Mouse (Mus musculus): ENCODE measurements around the gene Alppl2.

Gene Alppl2

DNA sequence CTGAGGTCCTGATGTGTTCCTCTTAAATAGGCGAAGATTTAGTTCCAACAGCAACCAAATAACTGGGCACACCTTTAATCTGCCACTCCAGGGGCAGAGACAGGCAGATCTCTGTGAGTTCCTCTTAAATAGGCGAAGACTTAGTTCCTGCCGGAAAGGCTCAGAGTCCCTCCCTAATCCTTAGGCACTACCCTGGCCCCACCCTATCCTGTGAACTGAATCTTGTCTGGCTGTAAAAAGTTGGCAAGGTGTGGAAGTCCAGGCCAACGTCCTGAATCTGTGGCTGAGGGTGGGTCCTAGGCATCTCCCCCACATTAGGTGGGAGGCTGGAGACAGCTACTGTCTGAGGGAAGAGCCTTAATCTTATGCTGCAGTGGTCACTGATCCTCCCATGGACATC is at the start of gene Alppl2:
Gene Alppl2, minus strand, starts transcription at position 101 of the 400 bp plus-strand sequence.
- no peak for DNase-seq (ENCODE audit: inconsistent age in 2 of 2, low spot score in 1 of 2)

DNA sequence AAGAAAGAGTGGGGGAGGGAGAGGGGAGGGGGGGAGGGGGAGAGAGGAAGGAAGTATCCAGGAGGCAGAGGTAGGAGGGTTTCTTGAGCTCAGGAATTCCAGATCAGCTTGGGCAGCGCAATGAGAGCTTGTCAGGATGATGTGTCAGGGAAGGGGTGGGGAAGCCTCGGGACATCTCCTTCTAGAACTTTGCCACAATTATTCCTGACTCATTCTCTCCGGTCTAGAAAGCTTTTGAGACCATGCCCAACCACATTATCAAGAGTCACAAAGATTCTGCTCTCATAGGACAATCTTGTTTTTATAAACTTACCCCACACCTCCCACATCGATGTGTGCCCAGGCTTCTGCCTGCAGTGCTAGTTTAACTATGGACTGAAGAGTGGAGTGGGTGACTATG is 42.1 kb upstream of the Alppl2 start:
- no peak for DNase-seq (ENCODE audit: inconsistent age in 2 of 2, low spot score in 1 of 2)

DNA sequence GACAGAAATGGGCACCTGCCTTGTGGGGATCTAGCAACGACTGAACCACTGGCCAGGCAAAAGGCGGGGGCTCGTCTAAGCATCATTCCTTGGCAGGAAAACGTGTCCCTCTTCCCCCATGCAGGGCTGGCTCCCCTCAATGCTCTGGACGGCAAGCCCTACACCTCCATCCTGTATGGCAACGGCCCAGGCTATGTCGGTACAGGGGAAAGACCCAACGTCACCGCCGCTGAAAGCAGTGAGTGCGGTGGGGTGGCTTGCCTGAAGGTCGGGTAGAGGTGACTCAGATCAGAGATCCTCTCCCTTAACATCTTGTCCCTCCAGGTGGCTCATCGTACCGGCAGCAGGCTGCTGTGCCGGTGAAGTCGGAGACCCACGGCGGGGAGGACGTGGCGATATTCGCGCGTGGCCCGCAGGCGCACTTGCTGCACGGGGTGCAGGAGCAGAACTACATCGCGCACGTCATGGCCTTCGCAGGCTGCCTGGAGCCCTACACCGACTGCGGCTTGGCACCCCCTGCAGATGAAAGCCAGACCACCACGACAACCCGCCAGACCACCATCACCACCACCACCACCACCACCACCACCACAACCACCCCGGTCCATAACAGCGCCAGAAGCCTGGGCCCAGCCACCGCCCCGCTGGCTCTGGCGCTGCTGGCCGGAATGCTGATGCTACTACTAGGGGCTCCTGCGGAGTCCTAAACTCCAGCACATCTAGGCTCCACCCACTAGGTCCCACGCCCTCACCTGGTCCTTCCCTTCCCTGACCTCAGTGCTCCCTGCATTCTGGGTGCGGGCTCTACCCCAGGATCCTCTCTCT is 37.7 kb upstream of the Alppl2 start:
- peak in 1 of 2 experiments; percentile 60 for DNase-seq (ENCODE audit: inconsistent age in 2 of 2, low spot score in 1 of 2)

DNA sequence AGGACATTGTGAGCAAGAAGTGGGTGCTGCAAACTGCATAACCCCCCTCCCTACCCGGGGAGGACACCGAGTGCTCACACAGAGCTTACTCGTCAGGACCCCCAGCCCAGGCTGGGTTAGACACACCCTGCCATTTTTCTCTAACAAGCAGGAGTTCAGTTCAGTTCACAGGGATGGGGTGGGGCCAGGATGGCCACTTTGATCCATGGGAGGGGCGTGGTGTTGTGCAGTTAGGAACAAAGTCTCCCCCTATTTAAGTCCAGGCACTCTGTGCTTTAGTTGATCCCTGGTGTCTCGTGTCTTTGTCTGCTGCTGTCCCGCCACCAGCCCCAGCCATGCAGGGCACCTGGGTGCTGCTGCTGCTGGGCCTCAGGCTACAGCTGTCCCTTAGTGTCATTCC is 34.9 kb upstream of the Alppl2 start, which contains the start of gene Akp3:
Gene Akp3, plus strand, starts transcription at position 301 of the 400 bp plus-strand sequence.
- no peak for DNase-seq (ENCODE audit: inconsistent age in 2 of 2, low spot score in 1 of 2)

DNA sequence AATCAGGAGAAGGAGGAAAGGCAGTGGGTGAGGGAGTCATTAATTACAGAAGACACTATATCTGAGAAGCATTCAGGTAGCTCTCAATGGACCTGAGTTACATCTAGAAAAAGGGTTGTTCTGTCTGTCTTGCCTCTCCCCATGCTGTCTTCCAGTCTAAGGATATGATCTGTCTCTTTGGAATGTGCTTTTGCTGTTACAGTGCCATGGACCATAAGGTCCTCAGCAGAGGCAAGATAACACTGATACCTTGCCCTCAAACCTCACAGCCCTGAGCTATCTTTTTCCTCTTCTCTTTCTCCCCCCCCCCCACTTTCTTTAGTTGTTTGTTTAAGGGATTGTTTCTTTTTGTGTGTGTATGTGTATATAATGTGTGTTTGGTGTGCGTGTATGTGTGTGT is 25.1 kb upstream of the Alppl2 start:
- no peak for DNase-seq (ENCODE audit: inconsistent age in 2 of 2, low spot score in 1 of 2)

DNA sequence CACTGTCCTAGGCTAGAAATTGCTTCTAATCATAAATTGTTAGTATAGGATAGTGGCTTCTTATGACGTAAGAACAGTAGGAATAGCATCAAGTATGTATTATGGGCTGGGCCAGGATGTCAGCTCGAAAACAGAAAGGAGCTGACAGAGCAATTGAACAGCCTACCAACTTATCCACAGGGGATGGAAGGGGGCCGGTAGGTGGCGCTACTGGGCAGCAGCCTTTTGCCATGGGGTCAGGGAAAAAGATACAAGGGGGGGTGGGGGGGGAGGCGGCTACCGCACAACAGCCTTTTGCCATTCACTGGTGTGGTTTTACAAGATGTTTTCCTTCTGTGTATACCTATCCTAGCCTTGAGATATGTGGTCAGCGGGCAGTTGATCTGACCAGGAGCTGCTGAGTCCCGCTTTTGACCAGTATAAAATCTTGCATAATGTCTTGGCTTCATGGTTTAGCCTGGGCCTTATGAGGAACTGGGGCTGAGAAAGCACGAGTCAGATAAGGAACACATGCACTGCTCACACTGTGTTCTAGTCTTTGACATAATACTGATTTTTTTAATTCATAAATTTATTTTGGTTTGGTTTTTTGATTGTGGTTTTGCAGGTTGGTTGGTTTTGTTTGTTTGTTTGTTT is 22.1 kb upstream of the Alppl2 start:
- peak; percentile 58 to 86 for DNase-seq (ENCODE audit: inconsistent age in 2 of 2, low spot score in 1 of 2)

DNA sequence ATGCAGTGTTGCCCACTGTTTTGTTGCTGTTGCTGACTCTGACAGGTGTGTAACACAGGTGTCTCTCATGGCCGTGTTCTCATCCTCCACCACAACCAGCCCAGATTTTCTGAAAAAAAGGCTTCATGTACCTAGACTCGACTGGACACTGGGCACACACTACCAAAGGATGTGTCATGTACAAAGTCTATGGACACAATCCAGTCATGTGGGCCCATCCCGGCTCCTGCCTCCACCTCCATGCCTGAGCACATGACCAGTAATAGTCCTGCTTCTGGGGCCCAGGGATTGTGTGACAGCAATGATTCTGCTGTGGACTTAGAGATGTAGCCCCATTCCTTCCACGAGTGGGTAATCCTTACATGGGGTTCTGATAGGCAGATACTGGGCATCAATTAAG is 18.8 kb upstream of the Alppl2 start:
- no peak for DNase-seq (ENCODE audit: inconsistent age in 2 of 2, low spot score in 1 of 2)

DNA sequence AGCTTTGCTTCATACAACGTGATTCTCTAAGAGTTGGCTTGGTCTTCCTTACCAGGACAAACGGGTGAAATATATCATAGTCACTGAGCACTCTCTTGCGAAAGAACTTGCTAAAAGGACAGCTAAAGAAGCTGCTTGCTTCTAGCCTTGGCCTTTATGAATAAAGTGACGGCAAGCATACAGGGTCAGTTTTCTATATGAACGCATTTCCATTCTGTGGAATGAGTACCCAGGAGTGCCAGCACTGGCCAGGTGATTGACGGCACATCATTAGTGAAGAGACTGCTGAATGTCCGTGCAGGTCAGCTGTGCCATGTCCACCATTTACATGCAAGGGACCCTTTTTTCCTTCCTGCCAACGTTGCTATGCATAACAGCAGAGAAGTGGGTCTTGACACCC is 16.8 kb upstream of the Alppl2 start:
- peak; percentile 26 to 79 for DNase-seq (ENCODE audit: inconsistent age in 2 of 2, low spot score in 1 of 2)

DNA sequence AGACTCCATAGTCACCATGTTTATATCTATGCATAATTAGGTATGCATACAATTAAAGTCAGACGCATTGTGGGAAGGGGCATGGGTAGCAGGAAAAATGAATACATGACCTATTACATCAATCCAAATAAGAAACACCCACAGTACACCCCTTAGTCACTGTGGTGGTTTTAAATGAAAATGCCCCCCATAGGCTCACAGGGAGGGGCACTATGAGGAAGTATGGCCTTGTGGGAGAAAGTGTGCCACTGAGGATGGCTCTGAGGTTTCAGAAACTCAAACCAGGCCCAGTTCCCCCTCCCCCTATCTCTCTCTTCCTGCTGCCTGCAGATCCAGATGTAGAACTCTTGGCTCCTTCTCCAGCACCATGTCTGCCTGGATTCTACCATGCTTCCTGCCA is 14.2 kb upstream of the Alppl2 start:
- no peak for DNase-seq (ENCODE audit: inconsistent age in 2 of 2, low spot score in 1 of 2)

DNA sequence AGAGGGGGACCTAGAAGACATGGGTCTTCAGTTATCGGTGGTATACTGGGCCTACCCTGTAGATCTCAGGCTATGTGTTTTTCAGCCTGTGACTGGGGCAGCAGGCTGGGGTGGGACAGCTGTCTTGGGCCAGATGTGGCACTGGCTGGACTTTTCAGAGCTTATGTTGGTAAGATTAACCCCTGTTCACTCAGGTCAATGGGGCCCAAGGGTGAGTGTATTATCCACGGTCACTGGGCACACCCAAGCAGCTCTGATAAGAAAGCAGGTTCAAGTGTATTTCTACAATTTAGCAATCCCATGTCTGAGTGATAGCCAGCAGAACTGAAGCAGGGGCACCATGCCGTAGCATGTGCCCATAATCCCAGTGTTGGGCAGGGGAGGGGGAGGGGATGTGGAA is 12.4 kb upstream of the Alppl2 start:
- DNase-seq (ENCODE audit: inconsistent age in 2 of 2, low spot score in 1 of 2) = no peak

DNA sequence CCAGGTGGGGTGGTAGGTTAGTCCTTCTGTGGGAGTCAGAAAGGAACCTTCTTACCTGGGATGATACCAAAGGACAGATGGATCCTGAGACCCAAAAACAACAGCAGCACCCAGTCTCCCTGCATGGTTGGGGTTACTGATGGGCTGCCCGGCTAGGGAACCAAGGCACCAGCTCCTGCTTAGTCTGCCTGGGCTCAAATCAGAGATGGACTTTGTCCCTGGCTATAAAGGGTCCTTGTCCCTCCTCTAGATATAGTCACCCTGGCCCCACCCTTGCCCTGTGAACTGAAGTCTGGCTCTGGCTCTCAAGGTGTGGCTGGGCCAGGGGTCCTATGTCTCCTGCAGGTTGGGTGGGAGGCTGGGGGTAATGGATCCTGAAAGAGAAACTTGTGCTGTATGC is 11.7 kb upstream of the Alppl2 start, which contains the start of gene Alpi:
Gene Alpi, minus strand, starts transcription at position 196 of the 400 bp plus-strand sequence.
- no peak for DNase-seq (ENCODE audit: inconsistent age in 2 of 2, low spot score in 1 of 2)

DNA sequence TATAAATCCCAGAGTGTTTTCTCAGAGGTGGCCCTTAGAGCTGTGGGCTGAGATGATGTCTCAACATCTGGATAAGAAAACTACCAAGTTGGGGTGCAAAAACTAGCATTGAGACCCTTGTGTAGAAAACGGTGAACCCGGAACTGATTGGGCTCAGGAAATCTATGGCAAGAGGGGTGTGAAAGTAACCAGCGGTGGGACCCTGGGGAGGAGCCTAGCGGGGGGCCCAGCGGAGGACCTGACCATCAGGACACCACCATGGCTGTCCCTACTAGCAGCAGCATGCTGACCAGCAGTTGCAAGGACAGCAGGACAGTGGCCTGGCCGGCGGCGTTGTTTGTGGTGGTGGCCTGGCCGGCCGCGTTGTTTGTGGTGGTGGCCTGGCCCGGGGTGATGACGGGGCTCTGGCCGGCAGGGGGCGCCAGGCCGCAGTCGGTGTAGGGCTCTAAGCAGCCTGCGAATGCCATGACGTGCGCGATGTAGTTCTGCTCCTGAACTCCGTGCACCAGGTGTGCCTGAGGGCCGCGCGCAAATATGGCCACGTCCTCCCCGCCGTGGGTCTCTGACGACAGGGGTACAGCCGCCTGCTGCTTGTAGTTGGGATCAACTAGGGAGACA is 8.7 kb upstream of the Alppl2 start:
- DNase-seq (ENCODE audit: inconsistent age in 2 of 2, low spot score in 1 of 2) = peak; percentile 72 to 89

DNA sequence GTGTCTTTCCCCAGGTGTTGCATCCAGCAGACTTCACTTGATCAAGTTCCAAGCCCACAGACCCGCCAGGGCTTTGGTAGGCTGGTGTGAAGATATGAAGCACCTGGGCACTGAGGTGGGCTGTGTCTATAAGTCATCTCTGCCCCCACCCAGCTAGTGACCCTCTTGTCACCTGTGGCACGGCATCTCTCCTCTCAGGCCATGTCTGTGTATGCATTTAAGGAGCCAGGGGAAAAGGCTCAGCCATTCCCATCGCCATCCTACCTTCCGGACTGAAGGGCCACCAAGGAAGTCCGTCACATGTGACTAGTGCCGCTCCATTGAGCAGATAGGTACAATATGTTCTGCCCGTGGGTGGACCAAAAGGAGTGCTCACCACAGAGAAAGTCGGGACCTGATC is 5.9 kb upstream of the Alppl2 start:
- no peak for DNase-seq (ENCODE audit: inconsistent age in 2 of 2, low spot score in 1 of 2)

DNA sequence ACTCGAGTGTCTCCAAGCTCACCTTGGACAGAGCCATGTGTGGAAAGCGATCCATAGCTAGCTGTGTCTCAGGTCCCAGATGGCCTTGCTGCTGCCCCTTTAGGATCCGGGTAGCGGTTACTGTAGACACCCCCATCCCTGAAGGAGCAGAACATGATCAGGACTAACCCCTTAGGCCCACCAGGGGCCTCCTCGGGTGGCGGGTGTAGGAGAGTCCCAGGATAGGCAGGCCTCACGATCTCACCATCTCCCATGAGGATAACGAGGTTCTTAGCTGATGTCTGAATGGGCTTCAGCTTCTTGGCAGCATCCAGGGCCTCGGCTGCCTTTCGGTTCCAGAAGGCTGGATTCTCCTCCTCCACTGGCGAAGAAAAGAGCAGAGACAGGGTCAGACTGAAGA is 477 bp downstream of the Alppl2 start:
- DNase-seq (ENCODE audit: inconsistent age in 2 of 2, low spot score in 1 of 2) = no peak

DNA sequence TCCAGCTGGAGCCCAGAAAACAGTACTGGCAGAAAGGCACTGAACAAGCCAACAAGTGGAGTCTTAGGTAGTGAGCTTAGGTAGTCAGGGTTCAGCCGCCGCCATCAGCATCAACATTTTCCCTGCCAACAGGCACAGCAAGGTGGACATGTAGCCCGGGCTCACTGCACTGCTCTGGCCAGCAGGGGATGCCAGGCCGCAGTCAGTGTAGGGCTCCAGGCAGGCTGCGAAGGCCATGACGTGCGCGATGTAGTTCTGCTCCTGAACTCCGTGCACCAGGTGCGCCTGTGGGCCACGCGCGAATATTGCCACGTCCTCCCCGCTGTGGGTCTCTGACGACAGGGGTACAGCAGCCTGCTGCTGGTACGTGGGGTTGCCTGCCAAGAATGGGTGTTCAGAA is 2.8 kb downstream of the Alppl2 start:
- DNase-seq (ENCODE audit: inconsistent age in 2 of 2, low spot score in 1 of 2) = no peak

DNA sequence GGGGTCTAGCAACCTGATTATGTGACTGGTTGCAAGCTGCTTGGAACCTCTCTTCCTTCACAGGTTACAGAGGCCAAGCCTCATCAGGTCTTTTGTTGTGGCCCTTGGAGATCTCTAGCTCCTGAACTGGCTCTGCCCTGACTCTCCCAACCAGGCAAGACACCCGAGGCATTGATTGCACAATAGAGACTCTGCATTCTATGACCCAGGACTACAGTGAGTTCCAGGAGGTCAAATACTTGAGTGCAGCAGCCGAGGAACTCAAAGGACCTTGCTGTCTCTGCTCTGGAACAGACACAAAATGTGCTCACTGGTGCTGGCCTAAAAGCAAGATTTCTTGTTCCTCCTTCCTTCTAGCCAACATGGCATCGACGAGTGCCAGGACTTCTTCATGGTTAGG is 3.5 kb downstream of the Alppl2 start:
- DNase-seq (ENCODE audit: inconsistent age in 2 of 2, low spot score in 1 of 2) = peak; percentile 32 to 60

DNA sequence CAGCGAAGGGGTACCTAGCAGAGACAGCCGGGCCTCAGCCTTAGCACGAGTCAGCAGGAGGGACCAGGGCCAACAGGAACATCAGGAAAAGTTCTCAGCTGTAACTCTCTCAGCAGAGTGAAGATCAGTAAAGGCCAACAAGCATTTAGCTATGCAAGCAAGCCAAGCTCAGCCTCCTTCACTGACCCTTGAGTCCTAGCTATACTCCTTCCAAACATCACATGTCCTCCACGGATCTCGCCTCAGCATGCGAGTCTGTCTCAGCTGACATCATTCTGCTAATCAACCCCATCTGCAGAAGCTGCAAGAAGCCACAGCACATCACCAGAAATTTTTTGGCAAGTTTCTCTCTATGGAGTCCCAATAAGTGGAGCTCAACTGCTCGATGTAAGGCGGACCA is 16.0 kb downstream of the Alppl2 start:
- DNase-seq (ENCODE audit: inconsistent age in 2 of 2, low spot score in 1 of 2) = no peak

DNA sequence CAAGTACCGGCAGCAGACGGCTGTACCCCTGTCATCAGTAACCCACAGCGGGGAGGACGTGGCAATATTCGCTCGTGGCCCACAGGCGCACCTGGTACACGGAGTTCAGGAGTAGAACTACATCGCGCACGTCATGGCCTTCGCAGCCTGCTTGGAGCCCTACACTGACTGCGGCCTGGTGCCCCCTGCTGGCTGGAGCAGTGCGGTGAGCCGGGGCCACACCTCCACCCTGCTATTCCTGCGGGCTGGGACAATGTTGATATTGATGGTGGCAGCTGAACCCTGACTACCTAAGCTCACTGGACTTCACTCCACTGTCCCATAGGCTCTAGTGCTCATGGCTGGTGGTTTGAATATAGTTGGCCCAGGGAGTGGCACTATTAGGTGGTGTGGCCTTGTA is 19.0 kb downstream of the Alppl2 start:
- peak; percentile 55 to 78 for DNase-seq (ENCODE audit: inconsistent age in 2 of 2, low spot score in 1 of 2)

DNA sequence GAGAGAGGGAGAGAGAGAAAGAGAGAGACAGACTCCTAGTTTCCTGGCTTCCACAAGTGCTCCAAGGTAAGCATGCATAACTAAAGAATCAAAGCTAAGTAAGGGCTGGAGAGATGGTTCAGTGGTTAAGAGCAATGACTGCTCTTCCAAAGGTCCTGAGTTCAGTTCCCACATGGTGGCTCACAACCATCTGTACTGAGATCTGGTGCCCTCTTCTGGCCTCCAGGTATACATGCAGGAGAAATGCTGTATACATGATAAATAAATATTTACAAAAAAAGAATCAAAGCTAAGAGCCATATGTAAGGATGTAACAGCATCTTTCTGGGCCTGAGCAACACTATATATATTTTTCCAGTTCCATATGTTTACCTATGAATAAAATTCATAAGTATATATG is 28.8 kb downstream of the Alppl2 start:
- DNase-seq (ENCODE audit: inconsistent age in 2 of 2, low spot score in 1 of 2) = no peak

DNA sequence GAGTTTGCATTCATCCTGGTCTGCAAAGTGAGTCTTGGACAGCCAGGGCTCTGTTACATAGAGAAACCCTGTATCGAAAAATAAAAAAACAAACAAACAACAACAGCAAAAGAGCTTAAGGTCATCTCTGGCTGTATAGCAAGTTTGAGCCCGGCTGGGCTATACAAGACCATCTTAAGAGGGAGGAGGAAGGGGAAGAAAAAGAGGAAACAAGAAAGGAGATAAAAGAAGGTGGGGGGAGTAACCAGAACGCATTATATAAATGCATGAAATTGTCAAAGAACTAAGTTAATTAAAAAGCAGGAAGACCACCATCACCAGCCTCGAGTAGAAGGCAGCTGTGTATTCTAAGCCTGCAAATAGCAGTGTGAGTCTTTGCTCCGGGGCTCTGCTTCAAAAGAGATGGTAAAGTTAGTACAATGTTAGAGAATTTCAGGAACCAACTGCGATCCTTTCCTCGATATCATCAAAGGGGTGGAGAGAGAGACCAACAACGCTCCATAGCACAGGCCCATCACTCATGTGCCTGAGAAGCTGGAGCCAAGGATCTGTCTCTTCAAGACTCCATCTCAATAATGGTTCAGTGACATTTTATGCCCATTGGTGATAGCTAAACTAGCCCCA is 30.6 kb downstream of the Alppl2 start:
- DNase-seq (ENCODE audit: inconsistent age in 2 of 2, low spot score in 1 of 2) = no peak

DNA sequence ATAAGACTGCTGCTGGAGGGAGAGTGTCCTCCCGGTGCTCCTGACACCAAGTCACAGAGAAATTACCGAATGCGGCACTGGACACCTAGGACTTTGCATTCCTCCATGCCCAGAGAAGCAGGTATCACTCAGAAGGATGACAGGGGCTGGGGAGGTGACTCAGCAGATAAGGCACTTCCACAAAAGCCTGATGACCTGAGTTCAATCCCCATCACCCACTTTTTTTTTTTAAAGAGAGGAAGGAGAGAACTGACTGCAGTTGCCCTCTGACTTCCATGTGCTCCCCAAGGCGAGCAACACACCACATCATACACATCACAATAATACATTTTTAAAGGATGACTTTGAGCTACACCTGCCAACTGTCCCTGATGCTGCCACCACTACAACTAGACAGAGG is 32.7 kb downstream of the Alppl2 start:
- no peak for DNase-seq (ENCODE audit: inconsistent age in 2 of 2, low spot score in 1 of 2)

DNA sequence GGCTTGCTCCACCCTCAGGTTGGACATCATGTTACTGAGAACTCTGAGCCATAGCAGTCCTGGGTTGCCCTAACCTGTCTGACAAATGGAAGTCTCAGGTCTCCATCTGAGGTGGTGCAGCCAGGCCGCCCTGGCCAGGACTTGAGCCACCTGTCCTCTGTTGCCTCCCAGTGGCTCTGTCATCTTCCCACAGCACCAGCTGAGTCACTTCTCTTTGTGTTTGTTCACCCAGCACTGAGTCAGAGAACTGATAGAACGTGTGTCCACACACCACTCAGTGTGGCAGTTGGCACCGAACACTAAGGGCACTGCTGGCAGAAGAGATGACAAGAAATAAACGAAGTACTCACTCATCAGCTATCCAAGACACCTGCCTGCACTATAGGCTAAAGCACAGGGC is 38.4 kb downstream of the Alppl2 start:
- peak; percentile 27 to 61 for DNase-seq (ENCODE audit: inconsistent age in 2 of 2, low spot score in 1 of 2)

All from adrenal gland, adult (tissue).